Mouse (Mus musculus) olfactory bulb, adult 2 months (tissue): ENCODE measurements around the gene Pgap1. TPM values are rescaled to one million over a fixed set of nuclear protein-coding genes. Genes with fewer than 3 reads are reported as not detected.
A peak's percentile ranks its signal among the peaks of the same experiment; 100 is the strongest.

Experiments
- H3K27ac ChIP-seq: fragments of 200-500 bp; 2 replicates; pipeline ENCODE4 v1.5.1; 2012; ENCODE audit warnings: low read depth, low read length; ENCODE audit not compliant: insufficient read depth
- H3K4me1 ChIP-seq: fragments of 200-500 bp; 2 replicates; pipeline ENCODE4 v1.6.1; 2012; ENCODE audit warnings: low read length; ENCODE audit not compliant: control insufficient read depth, insufficient read depth
- H3K4me3 ChIP-seq: fragments of 200-500 bp; 2 replicates; pipeline ENCODE4 v1.5.1; 2012; ENCODE audit warnings: mild to moderate bottlenecking, low read depth, low read length, moderate library complexity; ENCODE audit not compliant: insufficient read depth
- CTCF ChIP-seq: fragments of 200-500 bp; IDR thresholded peaks from 2 replicates; pipeline ENCODE4 v1.5.1; 2012; ENCODE audit warnings: low read depth, mild to moderate bottlenecking, low read length, moderate library complexity; ENCODE audit not compliant: insufficient read depth
- POLR2A ChIP-seq: fragments of 200-500 bp; IDR thresholded peaks from 2 replicates; pipeline ENCODE4 v1.6.1; 2012; ENCODE audit warnings: mild to moderate bottlenecking, low read depth, low read length, moderate library complexity; ENCODE audit not compliant: insufficient read depth
- WGBS: fragments of 180-500 bp; shearing (Covaris S2); methylation state at CpG from one replicate; pipeline ENCODE4 v1.1.7; 2018; 5-methylcytosine and 5-hydroxymethylcytosine counted together
- polyA plus RNA-seq: library from polyadenylated mRNA; stranded (reverse); fragments of >200 nt; gene quantifications from 2 replicates; pipeline ENCODE4 v1.2.4, GENCODE M21; 2012; ENCODE audit warnings: low replicate concordance; ENCODE audit not compliant: missing spikeins, insufficient read depth, insufficient read length

Gene Pgap1
- not detected in 2 replicates for polyA plus RNA-seq

- Histone ChIP-seq H3K4me1 (no peaks in the 10 kb centered on the region; the same call in 1 of the 2 replicates), H3K27ac (peak within 1 kb of the TSS; percentile 91), H3K4me3 (peak within 1 kb of the TSS; percentile 86)
- no peak for TF ChIP-seq CTCF
- TF ChIP-seq POLR2A = peak; percentile 91
- WGBS = 1% methylated on average over 59 of the region's 59 CpGs
Observed at GRCm38 (mm10) chr1:54557301-54558229, at the start of gene Pgap1. Gene Pgap1 (minus strand): TSS chr1:54557684.

- Histone ChIP-seq H3K4me1 (no peaks in the 10 kb centered on the region), H3K4me3 (no peak overlapping the region), H3K27ac (no peak overlapping the region)
- 95% methylated on average over 1 of the region's 1 CpGs for WGBS
- no peak for TF ChIP-seq CTCF
- TF ChIP-seq POLR2A = no peak
Observed at GRCm38 (mm10) chr1:54606936-54607335, 49.5 kb upstream of the Pgap1 start.

GRCm38 (mm10) chr1:54601692-54602091 lies 44.2 kb upstream of the Pgap1 start:
- no peaks in the 10 kb centered on the region for H3K4me1 ChIP-seq
- no peak for TF ChIP-seq CTCF
- TF ChIP-seq POLR2A = no peak
- H3K27ac ChIP-seq = no peak overlapping the region
- WGBS = 98% methylated on average over 9 of the region's 9 CpGs
- no peak overlapping the region for H3K4me3 ChIP-seq

- H3K27ac ChIP-seq = no peak overlapping the region
- TF ChIP-seq CTCF (no peak), POLR2A (no peak)
- 0 out of 2 replicates have a peak, but pooled peaks cover 3% of the 10 kb centered on the region for H3K4me1 ChIP-seq
- WGBS = 43% methylated on average over 1 of the region's 1 CpGs
- no peak overlapping the region for H3K4me3 ChIP-seq
Observed at GRCm38 (mm10) chr1:54600275-54600674, 42.8 kb upstream of the Pgap1 start.

GRCm38 (mm10) chr1:54597594-54598217 lies 40.2 kb upstream of the Pgap1 start:
- Histone ChIP-seq H3K27ac (no peak overlapping the region), H3K4me3 (no peak overlapping the region), H3K4me1 (0 out of 2 replicates have a peak, but pooled peaks cover 3% of the 10 kb centered on the region)
- 37% methylated on average over 4 of the region's 4 CpGs for WGBS
- no peak for TF ChIP-seq CTCF

- TF ChIP-seq CTCF (no peak), POLR2A (no peak)
- 0 out of 2 replicates have a peak, but pooled peaks cover 3% of the 10 kb centered on the region for H3K4me1 ChIP-seq
- 54% methylated on average over 2 of the region's 2 CpGs for WGBS
- no peak overlapping the region for H3K27ac ChIP-seq
- no peak overlapping the region for H3K4me3 ChIP-seq
Observed at GRCm38 (mm10) chr1:54596151-54596550, 38.7 kb upstream of the Pgap1 start.

- no peaks in the 10 kb centered on the region for H3K4me1 ChIP-seq
- TF ChIP-seq CTCF (no peak), POLR2A (no peak)
- no peak overlapping the region for H3K27ac ChIP-seq
- WGBS = 94% methylated on average over 5 of the region's 5 CpGs
- H3K4me3 ChIP-seq = no peak overlapping the region
Observed at GRCm38 (mm10) chr1:54587076-54587475, 29.6 kb upstream of the Pgap1 start.

- Histone ChIP-seq H3K27ac (no peak overlapping the region), H3K4me3 (no peak overlapping the region), H3K4me1 (no peaks in the 10 kb centered on the region)
- 45% methylated on average over 5 of the region's 5 CpGs for WGBS
- TF ChIP-seq POLR2A (no peak), CTCF (no peak)
Observed at GRCm38 (mm10) chr1:54585971-54586555, 28.6 kb upstream of the Pgap1 start.

- Histone ChIP-seq H3K4me3 (no peak overlapping the region), H3K4me1 (no peaks in the 10 kb centered on the region), H3K27ac (no peak overlapping the region)
- TF ChIP-seq CTCF = no peak
- TF ChIP-seq POLR2A = no peak
- 39% methylated on average over 9 of the region's 9 CpGs for WGBS
Observed at GRCm38 (mm10) chr1:54585278-54585846, 27.9 kb upstream of the Pgap1 start.
